Mouse (Mus musculus) heart, adult 2 months (tissue): ENCODE results near the gene Fyn. TPM values are rescaled to one million over a fixed set of nuclear protein-coding genes. Genes with fewer than 3 reads are reported as not detected.

Experiments
- DNase-seq, 2 experiments: peaks; one replicate each; pipeline ENCODE4 v3.0.0; 2021
- H3K27ac ChIP-seq: fragments of 200-600 bp; 2 replicates; pipeline ENCODE4 v1.8.1; 2022
- H3K27me3 ChIP-seq: fragments of 200-500 bp; 2 replicates; pipeline ENCODE4 v1.6.1; 2012; ENCODE audit warnings: mild to moderate bottlenecking, low read length, inconsistent platforms, mixed read lengths; ENCODE audit not compliant: control insufficient read depth, insufficient read depth
- H3K36me3 ChIP-seq: fragments of 200-500 bp; 2 replicates; pipeline ENCODE4 v1.6.1; 2012; ENCODE audit warnings: low read length, inconsistent platforms; ENCODE audit not compliant: control insufficient read depth, insufficient read depth
- H3K4me1 ChIP-seq: fragments of 200-500 bp; 2 replicates; pipeline ENCODE4 v1.6.1; 2011; ENCODE audit warnings: low read length; ENCODE audit not compliant: control insufficient read depth, insufficient read depth
- H3K4me3 ChIP-seq: fragments of 200-600 bp; 2 replicates; pipeline ENCODE4 v1.8.1; 2022
- H3K79me2 ChIP-seq: fragments of 200-500 bp; replicated peaks from 2 replicates; pipeline ENCODE4 v1.6.1; 2012; ENCODE audit warnings: mild to moderate bottlenecking, inconsistent platforms, low read length, moderate library complexity, mixed read lengths; ENCODE audit not compliant: control insufficient read depth, insufficient read depth
- H3K9ac ChIP-seq: fragments of 200-500 bp; 2 replicates; pipeline ENCODE4 v1.6.1; 2012; ENCODE audit warnings: low read depth, mild to moderate bottlenecking, control low read depth, inconsistent platforms, low read length, mixed read lengths
- CTCF ChIP-seq: fragments of 200-600 bp; IDR thresholded peaks from 2 replicates; pipeline ENCODE4 v1.8.1; 2022; ENCODE audit warnings: antibody characterized with exemption, mild to moderate bottlenecking, moderate library complexity
- EP300 ChIP-seq: fragments of 200-500 bp; IDR thresholded peaks from 2 replicates; pipeline ENCODE4 v1.6.1; 2011; ENCODE audit warnings: low read depth, low read length, control low read depth; ENCODE audit not compliant: insufficient read depth
- POLR2A ChIP-seq: fragments of 200-500 bp; IDR thresholded peaks from 2 replicates; pipeline ENCODE4 v1.6.1; 2011; ENCODE audit warnings: mild to moderate bottlenecking, low read depth, low read length, control low read depth; ENCODE audit not compliant: insufficient read depth
- WGBS: fragments of 180-500 bp; shearing (Covaris S2); methylation state at CpG from one replicate; pipeline ENCODE4 v1.1.7; 2018; 5-methylcytosine and 5-hydroxymethylcytosine counted together
- intact Hi-C: fragments of 180-260 bp; cut with DNase I; formaldehyde crosslinking; loops from one replicate; pipeline ENCODE4 v1.15.1; 2025
- polyA plus RNA-seq: library from polyadenylated mRNA; depleted of rRNA; stranded (reverse); fragments of >200 nt; gene quantifications from 2 replicates; pipeline ENCODE4 v1.2.3, GENCODE M21; 2012
- total RNA-seq, 2 experiments: library from RNA; stranded (reverse); gene quantifications; 2 replicates each; pipeline ENCODE4 v1.2.3; 2021

The Fyn gene
- total and polyA plus RNA-seq, 3 experiments: 23.2 to 29.7 (median 26.1) TPM

- Histone ChIP-seq H3K79me2 (0 out of 2 replicates have a peak, but pooled peaks cover 1% of the 10 kb centered on the region), H3K27me3 (no peaks in the 10 kb centered on the region), H3K9ac (no peak overlapping the region), H3K4me3 (no peak overlapping the region), H3K36me3 (no peaks in the 10 kb centered on the region), H3K27ac (no peak overlapping the region), H3K4me1 (peaks cover 18% of the 10 kb centered on the region)
- intact Hi-C loops: no loop called here
- DNase-seq: no peak
- 44% methylated on average over 11 of the region's 11 CpGs for WGBS
- TF ChIP-seq POLR2A (no peak), EP300 (no peak), CTCF (no peak)
Observed at GRCm38 (mm10) chr10:39486501-39487450, 118.1 kb downstream of the Fyn start.

DNA sequence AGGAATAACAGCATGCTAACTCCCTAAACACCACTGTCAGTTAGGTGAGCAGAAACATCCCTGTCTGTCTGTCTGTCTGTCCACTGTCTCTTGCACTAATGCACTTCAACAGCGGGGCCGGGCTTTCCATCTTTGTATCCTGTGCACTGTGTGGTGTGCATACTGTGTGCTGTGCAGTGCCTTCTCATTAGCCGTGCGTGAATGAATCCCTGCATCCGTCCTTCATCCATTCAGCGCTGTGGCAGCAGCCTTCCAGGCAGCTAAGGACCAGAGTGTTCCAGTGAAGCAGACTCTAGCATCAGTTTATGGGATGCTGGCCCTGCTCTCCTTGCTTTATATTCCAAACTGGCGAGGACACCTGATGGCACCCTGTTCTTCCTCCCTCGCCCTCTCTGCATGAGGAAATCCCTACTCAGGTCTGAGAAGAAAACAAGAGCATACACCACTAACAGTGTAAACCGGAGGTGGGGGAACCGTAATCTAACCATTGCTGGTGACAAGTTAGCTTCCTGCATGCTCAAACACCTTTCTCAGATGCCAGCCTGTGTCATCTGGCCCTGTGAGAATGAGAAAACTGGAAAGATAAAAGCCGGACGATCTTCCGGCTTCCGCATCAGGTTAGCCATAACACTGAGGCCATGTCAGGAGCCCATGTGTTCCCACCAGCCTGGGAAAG is 119.2 kb downstream of the Fyn start:
- no peaks in the 10 kb centered on the region for H3K36me3 ChIP-seq
- 85% methylated on average over 14 of the region's 14 CpGs for WGBS
- intact Hi-C loops: no loop called here
- no peak overlapping the region for H3K9ac ChIP-seq
- no peaks in the 10 kb centered on the region for H3K27me3 ChIP-seq
- no peak overlapping the region for H3K4me3 ChIP-seq
- peaks cover 21% of the 10 kb centered on the region for H3K4me1 ChIP-seq
- no peak for DNase-seq
- H3K27ac ChIP-seq: no peak overlapping the region
- H3K79me2 ChIP-seq: peaks cover 1% of the 10 kb centered on the region; the same call in 1 of the 2 replicates
- TF ChIP-seq POLR2A: no peak
- no peak for TF ChIP-seq CTCF
- TF ChIP-seq EP300: no peak

DNA sequence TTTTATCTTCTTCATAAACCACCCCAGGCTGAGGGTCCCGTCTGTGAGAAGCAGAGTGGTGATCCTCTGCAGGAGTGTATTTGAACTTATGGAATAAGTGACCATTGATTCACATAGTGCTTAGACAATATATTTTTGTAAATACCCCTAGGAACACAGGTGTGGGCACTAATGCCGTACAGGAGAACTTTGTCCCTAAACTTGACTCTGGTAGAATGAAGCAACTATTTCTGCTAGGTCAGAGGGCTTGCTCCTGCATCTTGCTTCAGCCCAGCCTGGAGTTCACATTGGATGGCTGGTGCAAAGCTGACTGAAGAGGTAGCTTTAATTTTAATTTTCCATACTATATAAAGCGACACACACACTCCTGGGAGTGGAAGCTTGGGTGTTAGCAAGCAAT is 119.9 kb downstream of the Fyn start:
- TF ChIP-seq CTCF (no peak), EP300 (no peak), POLR2A (no peak)
- no peak overlapping the region for H3K9ac ChIP-seq
- 84% methylated on average over 3 of the region's 3 CpGs for WGBS
- peaks cover 1% of the 10 kb centered on the region; the same call in 1 of the 2 replicates for H3K79me2 ChIP-seq
- H3K36me3 ChIP-seq: no peaks in the 10 kb centered on the region
- H3K4me3 ChIP-seq: no peak overlapping the region
- no peak for DNase-seq
- peaks cover 21% of the 10 kb centered on the region for H3K4me1 ChIP-seq
- no peak overlapping the region for H3K27ac ChIP-seq
- H3K27me3 ChIP-seq: no peaks in the 10 kb centered on the region
- intact Hi-C loops: no loop called here

DNA sequence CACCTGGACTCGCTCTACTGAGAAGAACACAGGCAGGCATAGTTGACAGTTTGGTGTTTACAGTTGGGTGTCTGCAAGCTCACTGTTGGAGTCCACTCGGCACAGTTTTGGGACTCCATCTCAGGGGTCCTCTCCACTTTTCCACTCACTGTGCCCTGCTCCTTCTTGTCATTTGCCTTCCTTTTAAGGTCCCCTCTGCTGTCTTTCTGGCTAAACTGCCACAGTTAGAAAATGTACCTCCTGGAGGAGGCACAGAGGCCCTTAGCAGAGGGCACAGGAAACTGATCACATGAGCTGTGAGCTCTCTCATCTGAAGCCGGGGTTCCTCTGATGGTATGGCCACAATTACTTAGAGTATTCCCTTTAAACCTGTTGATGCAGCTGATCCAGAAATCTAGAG is 120.3 kb downstream of the Fyn start:
- no peak for DNase-seq
- peaks cover 21% of the 10 kb centered on the region for H3K4me1 ChIP-seq
- intact Hi-C loops: no loop called here
- TF ChIP-seq POLR2A: no peak
- no peak for TF ChIP-seq CTCF
- no peak for TF ChIP-seq EP300
- H3K27ac ChIP-seq: no peak overlapping the region
- 80% methylated on average over 3 of the region's 3 CpGs for WGBS
- H3K4me3 ChIP-seq: no peak overlapping the region
- H3K27me3 ChIP-seq: no peaks in the 10 kb centered on the region
- no peak overlapping the region for H3K9ac ChIP-seq
- no peaks in the 10 kb centered on the region for H3K36me3 ChIP-seq
- peaks cover 1% of the 10 kb centered on the region; the same call in 1 of the 2 replicates for H3K79me2 ChIP-seq

DNA sequence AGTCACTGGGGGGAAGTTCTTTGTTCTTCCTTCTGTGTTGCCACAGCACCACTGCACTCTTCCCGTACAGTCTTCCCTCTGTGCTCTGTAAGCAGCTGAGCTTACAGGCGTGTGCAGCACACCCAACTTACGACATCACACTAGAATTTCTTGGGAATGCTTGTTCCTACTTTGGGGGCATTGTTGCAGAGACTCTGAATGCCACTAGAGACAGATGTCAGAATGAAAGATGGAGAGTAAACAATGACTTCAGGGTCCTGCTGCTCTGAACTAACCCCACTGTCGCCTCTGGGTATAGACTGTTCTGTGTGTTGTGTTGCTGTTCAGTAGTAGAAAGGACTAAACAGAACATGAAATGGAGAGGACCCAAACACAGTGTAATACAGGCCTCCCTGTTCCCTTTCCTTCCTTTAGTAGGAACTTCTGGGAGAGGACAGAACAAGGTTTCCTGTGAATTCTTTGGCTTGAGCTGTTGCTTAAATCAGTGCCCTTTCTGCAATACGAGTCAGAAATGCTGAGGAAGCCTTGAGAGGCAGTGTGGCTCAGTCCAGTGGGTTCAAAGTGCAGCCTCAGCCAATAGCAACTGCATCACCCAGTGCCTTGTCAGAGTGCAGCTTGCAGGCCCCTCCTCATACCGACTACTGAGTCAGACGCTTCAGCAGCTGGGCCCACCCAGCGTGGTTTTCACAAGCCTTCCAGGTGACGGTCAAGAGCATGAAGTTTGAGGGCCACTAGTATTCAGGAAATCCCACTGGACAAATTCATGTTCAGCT is 121.9 kb downstream of the Fyn start:
- Histone ChIP-seq H3K4me1 (peaks cover 17% of the 10 kb centered on the region), H3K36me3 (no peaks in the 10 kb centered on the region), H3K79me2 (peaks cover 1% of the 10 kb centered on the region; the same call in 1 of the 2 replicates), H3K27me3 (no peaks in the 10 kb centered on the region), H3K27ac (no peak overlapping the region), H3K4me3 (no peak overlapping the region), H3K9ac (no peak overlapping the region)
- 71% methylated on average over 9 of the region's 9 CpGs for WGBS
- DNase-seq: no peak
- TF ChIP-seq POLR2A: no peak
- intact Hi-C loops: no loop called here
